11 mouse cellular contexts compared by ENCODE assay signal in genomic region chr3:95426476-95426875, GRCm38 (mm10). TPM values are rescaled to one million over a fixed set of nuclear protein-coding genes. Genes with fewer than 3 reads are reported as not detected.
"Had no signal": no experiment of that assay in that cellular context is flagged by ENCODE, and none has a peak within 500 bp of the region (broad histone marks: within the 10 kb centered on the region; RNA-seq: fewer than 3 reads in every experiment).

No protein-coding gene starts in this region.

RNA-seq across cellular contexts. Expression of gene 4930558C23Rik, which starts 23.8 kb away (rescaled TPM):
- total RNA-seq: left cerebral cortex, postnatal 10 days; left cerebral cortex, postnatal 14 days; left cerebral cortex, postnatal 25 days; left cerebral cortex, postnatal 36 days; left cerebral cortex, postnatal 4 days; liver, adult 2 months; megakaryocyte progenitor cell, adult 5-6 weeks; megakaryocyte, adult 5-6 weeks; megakaryocyte-erythroid progenitor cell, adult 5-6 weeks; midbrain, postnatal 0 days; monocyte, adult 5-6 weeks had no signal
